Mouse (Mus musculus): Measurements from ENCODE around the gene Myh10.

DNA sequence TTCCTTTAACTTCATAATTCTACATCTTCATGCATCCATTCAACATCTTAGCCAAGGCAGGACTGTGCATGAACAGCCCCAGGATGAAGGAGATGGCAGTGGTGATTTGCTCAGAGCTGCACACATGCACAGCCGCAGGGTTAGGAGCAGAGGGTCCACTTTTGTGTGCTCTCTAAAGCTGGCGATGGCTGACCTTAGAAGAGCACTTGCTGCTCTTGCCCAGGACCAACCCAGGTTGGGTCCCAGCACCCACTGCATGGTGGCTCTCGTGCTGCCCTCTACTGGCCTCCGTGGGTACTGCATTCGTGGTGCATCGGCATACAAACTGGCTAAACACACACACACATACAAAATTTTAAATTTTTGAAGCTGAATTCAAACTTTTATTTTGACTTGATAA, 116.4 kb downstream of the Myh10 start:
- TF ChIP-seq CTCF (IDR thresholded peaks at IDR 0.05; ENCODE audit: low read depth) (peak; percentile 95), EP300 (optimal IDR thresholded peaks at IDR 0.05) (no peak)

Data from stomach, postnatal 0 days (tissue).